Mouse (Mus musculus) fibroblast of lung, adult 2 months (primary cell): ENCODE results near the gene Selenov.
"Not testable (repeated sequence)": the region's sequence is repeated elsewhere in the genome, so short reads cannot be mapped to it uniquely, and the experiment has no call there.

Source experiments
- DNase-seq: peaks from one replicate; pipeline ENCODE4 v3.0.0-alpha.2; 2011; ENCODE audit warnings: low read depth

Selenov gene

GRCm38 (mm10) chr7:28294481-28294880 lies 3.5 kb upstream of the Selenov start:
- DNase-seq: no peak

- no peak for DNase-seq
Measured at GRCm38 (mm10) chr7:28290165-28290564, 821 bp downstream of the Selenov start.

GRCm38 (mm10) chr7:28280630-28281029 lies 10.4 kb downstream of the Selenov start:
- no peak for DNase-seq

GRCm38 (mm10) chr7:28278279-28278652 lies 12.7 kb downstream of the Selenov start:
- DNase-seq: no peak

- peak; percentile 77 for DNase-seq
Measured at GRCm38 (mm10) chr7:28277615-28278278, 13.2 kb downstream of the Selenov start, which contains the start of gene Eid2b. Gene Eid2b, plus strand, starts transcription at chr7:28277739.

GRCm38 (mm10) chr7:28277237-28277614 lies 13.8 kb downstream of the Selenov start:
- DNase-seq: no peak

- DNase-seq: no peak
Measured at GRCm38 (mm10) chr7:28271761-28272160, 19.2 kb downstream of the Selenov start.

GRCm38 (mm10) chr7:28269355-28269754 lies 21.6 kb downstream of the Selenov start:
- no peak for DNase-seq

GRCm38 (mm10) chr7:28268576-28268975 lies 22.4 kb downstream of the Selenov start:
- DNase-seq: no peak

- DNase-seq: no peak
Measured at GRCm38 (mm10) chr7:28268042-28268531, 22.9 kb downstream of the Selenov start.

GRCm38 (mm10) chr7:28267129-28268041 lies 23.6 kb downstream of the Selenov start, which contains the start of gene Eid2:
Gene Eid2, plus strand, starts transcription at chr7:28267881.
- peak; percentile 72 for DNase-seq

GRCm38 (mm10) chr7:28265391-28265790 lies 25.6 kb downstream of the Selenov start:
- no peak for DNase-seq

- no peak for DNase-seq
Measured at GRCm38 (mm10) chr7:28263786-28264185, 27.2 kb downstream of the Selenov start.

- DNase-seq: no peak
Measured at GRCm38 (mm10) chr7:28262861-28263260, 28.1 kb downstream of the Selenov start.

- no peak for DNase-seq
Measured at GRCm38 (mm10) chr7:28255476-28255875, 35.5 kb downstream of the Selenov start.

GRCm38 (mm10) chr7:28254591-28254990 lies 36.4 kb downstream of the Selenov start:
- DNase-seq: no peak

- DNase-seq: no peak
Measured at GRCm38 (mm10) chr7:28251976-28252375, 39.0 kb downstream of the Selenov start.

GRCm38 (mm10) chr7:28248957-28249356 lies 42.0 kb downstream of the Selenov start:
- no peak for DNase-seq

- DNase-seq: not testable (repeated sequence)
Measured at GRCm38 (mm10) chr7:28243943-28244342, 47.0 kb downstream of the Selenov start.
